Mouse (Mus musculus) liver, postnatal 0 days (tissue): ENCODE measurements at regions not wholly inside any gene's neighbourhood (a gene's known extent, or its start where the extent isn't known, plus 50 kb on each side); places are given as distances from the start of the nearest gene placed in this dataset.

Experiments
- ATAC-seq: fragments of 200-750 bp; cut with Nextera tagmentation; 2 replicates; pipeline ENCODE4 v1.8.0; 2017; ENCODE audit warnings: mild to moderate bottlenecking, moderate library complexity
- DNase-seq: peaks from one replicate; pipeline ENCODE4 v3.0.0-alpha.2; 2016
- H3K27ac ChIP-seq: fragments of 300-500 bp; sonication (generic); 2 replicates; pipeline ENCODE4 v1.5.1; 2014; ENCODE audit warnings: antibody characterized with exemption, moderate library complexity, mild to moderate bottlenecking, low read depth
- H3K27me3 ChIP-seq: fragments of 300-500 bp; sonication (generic); 2 replicates; pipeline ENCODE4 v1.6.1; 2014; ENCODE audit warnings: low read length, control low read depth, mixed read lengths; ENCODE audit not compliant: insufficient read depth
- H3K36me3 ChIP-seq: fragments of 300-500 bp; sonication (generic); replicated peaks from 2 replicates; pipeline ENCODE4 v1.6.1; 2014; ENCODE audit warnings: mild to moderate bottlenecking, control low read depth, low read length, moderate library complexity, mixed read lengths; ENCODE audit not compliant: insufficient read depth
- H3K4me1 ChIP-seq: fragments of 300-500 bp; sonication (generic); 2 replicates; pipeline ENCODE4 v1.6.1; 2014; ENCODE audit warnings: antibody characterized with exemption, mild to moderate bottlenecking, control low read depth; ENCODE audit not compliant: insufficient read depth
- H3K4me2 ChIP-seq: fragments of 300-500 bp; sonication (generic); 2 replicates; pipeline ENCODE4 v1.6.1; 2014; ENCODE audit warnings: low read depth, mild to moderate bottlenecking, low read length, moderate library complexity, mixed read lengths
- H3K4me3 ChIP-seq: fragments of 300-500 bp; sonication (generic); 2 replicates; pipeline ENCODE4 v1.5.1; 2014; ENCODE audit warnings: low read depth, low read length
- H3K9ac ChIP-seq: fragments of 300-500 bp; sonication (generic); replicated peaks from 2 replicates; pipeline ENCODE4 v1.6.1; 2014; ENCODE audit warnings: mild to moderate bottlenecking, moderate library complexity
- H3K9me3 ChIP-seq: fragments of 300-500 bp; sonication (generic); 2 replicates; pipeline ENCODE4 v1.6.1; 2016; ENCODE audit warnings: mild to moderate bottlenecking, control low read depth, low read length, mixed read lengths
- CTCF ChIP-seq: sonication (generic); IDR thresholded peaks from 2 replicates; pipeline ENCODE4 v1.5.1; 2016; ENCODE audit warnings: antibody characterized with exemption, low read depth
- EP300 ChIP-seq: IDR thresholded peaks from 2 replicates; pipeline ENCODE4 v1.6.1; 2016; ENCODE audit warnings: antibody characterized with exemption, low read depth, mild to moderate bottlenecking
- WGBS: fragments of 180-500 bp; shearing (Covaris S2); extraction: QIAGEN DNeasy Blood & Tissue Kit; methylation state at CpG from one replicate; pipeline ENCODE4 v1.1.7; 2014; ENCODE audit not compliant: insufficient replicate concordance; 5-methylcytosine and 5-hydroxymethylcytosine counted together

- Histone ChIP-seq H3K9me3 (no peaks in the 10 kb centered on the region), H3K27me3 (no peaks in the 10 kb centered on the region; the same call in 1 of the 2 replicates), H3K4me2 (no peak overlapping the region), H3K4me3 (no peak overlapping the region), H3K4me1 (no peaks in the 10 kb centered on the region), H3K27ac (no peak overlapping the region), H3K9ac (no peak overlapping the region), H3K36me3 (no peaks in the 10 kb centered on the region)
- DNase-seq (no peak), ATAC-seq (no peak)
- TF ChIP-seq CTCF (no peak), EP300 (no peak)
Observed at GRCm38 (mm10) chr13:101203463-101203862, 370.2 kb upstream of the Slc30a5 start.

- no peak for DNase-seq
- no peak overlapping the region for H3K4me2 ChIP-seq
- no peak overlapping the region for H3K9ac ChIP-seq
- no peaks in the 10 kb centered on the region for H3K36me3 ChIP-seq
- no peaks in the 10 kb centered on the region; the same call in 1 of the 2 replicates for H3K27me3 ChIP-seq
- TF ChIP-seq CTCF, result no peak
- no peak for TF ChIP-seq EP300
- H3K4me3 ChIP-seq, result no peak overlapping the region
- no peak overlapping the region for H3K27ac ChIP-seq
- no peaks in the 10 kb centered on the region for H3K4me1 ChIP-seq
- 68% methylated on average over 4 of the region's 4 CpGs for WGBS
- no peaks in the 10 kb centered on the region for H3K9me3 ChIP-seq
- no peak for ATAC-seq
Observed at GRCm38 (mm10) chr13:101202565-101203313, 369.5 kb upstream of the Slc30a5 start.

GRCm38 (mm10) chr13:101190249-101190830 is 357.1 kb upstream of the Slc30a5 start:
- H3K4me1 ChIP-seq, result no peaks in the 10 kb centered on the region
- no peak overlapping the region for H3K4me3 ChIP-seq
- H3K9me3 ChIP-seq, result no peaks in the 10 kb centered on the region
- no peak overlapping the region for H3K4me2 ChIP-seq
- TF ChIP-seq CTCF (no peak), EP300 (no peak)
- WGBS, result 72% methylated on average over 7 of the region's 7 CpGs
- ATAC-seq, result no peak
- H3K36me3 ChIP-seq, result no peaks in the 10 kb centered on the region
- no peak overlapping the region for H3K27ac ChIP-seq
- H3K9ac ChIP-seq, result no peak overlapping the region
- H3K27me3 ChIP-seq, result no peaks in the 10 kb centered on the region
- DNase-seq, result no peak

- no peak for DNase-seq
- WGBS, result 61% methylated on average over 2 of the region's 2 CpGs
- no peaks in the 10 kb centered on the region for H3K9me3 ChIP-seq
- H3K4me2 ChIP-seq, result no peak overlapping the region
- H3K4me3 ChIP-seq, result no peak overlapping the region
- no peaks in the 10 kb centered on the region for H3K27me3 ChIP-seq
- H3K9ac ChIP-seq, result no peak overlapping the region
- no peaks in the 10 kb centered on the region for H3K4me1 ChIP-seq
- TF ChIP-seq EP300 (no peak), CTCF (no peak)
- no peaks in the 10 kb centered on the region for H3K36me3 ChIP-seq
- no peak overlapping the region for H3K27ac ChIP-seq
- ATAC-seq, result no peak
Observed at GRCm38 (mm10) chr13:101182387-101182786, 349.2 kb upstream of the Slc30a5 start.

GRCm38 (mm10) chr13:101175017-101175689 is 341.9 kb upstream of the Slc30a5 start:
- no peak overlapping the region for H3K9ac ChIP-seq
- H3K27ac ChIP-seq, result no peak overlapping the region
- ATAC-seq (no peak), DNase-seq (no peak)
- H3K9me3 ChIP-seq, result no peaks in the 10 kb centered on the region
- H3K36me3 ChIP-seq, result no peaks in the 10 kb centered on the region
- H3K27me3 ChIP-seq, result no peaks in the 10 kb centered on the region
- WGBS, result 79% methylated on average over 8 of the region's 8 CpGs
- H3K4me3 ChIP-seq, result no peak overlapping the region
- no peaks in the 10 kb centered on the region for H3K4me1 ChIP-seq
- no peak for TF ChIP-seq EP300
- no peak for TF ChIP-seq CTCF
- no peak overlapping the region for H3K4me2 ChIP-seq

- ATAC-seq (no peak), DNase-seq (no peak)
- H3K9me3 ChIP-seq, result no peaks in the 10 kb centered on the region
- TF ChIP-seq EP300, result no peak
- TF ChIP-seq CTCF, result peak; percentile 43
- 64% methylated on average over 2 of the region's 2 CpGs for WGBS
- no peak overlapping the region for H3K4me3 ChIP-seq
- H3K36me3 ChIP-seq, result no peaks in the 10 kb centered on the region
- H3K4me1 ChIP-seq, result no peaks in the 10 kb centered on the region
- no peak overlapping the region for H3K4me2 ChIP-seq
- H3K27me3 ChIP-seq, result no peaks in the 10 kb centered on the region
- no peak overlapping the region for H3K9ac ChIP-seq
- no peak overlapping the region for H3K27ac ChIP-seq
Observed at GRCm38 (mm10) chr13:101161768-101162167, 328.5 kb upstream of the Slc30a5 start.
